Comparison of ENCODE assay signal across 26 mouse cellular contexts in genomic region chr7:140247216-140247615, GRCm38 (mm10). TPM values are rescaled to one million over a fixed set of nuclear protein-coding genes. Genes with fewer than 3 reads are reported as not detected.
"Had no signal": no experiment of that assay in that cellular context is flagged by ENCODE, and none has a peak within 500 bp of the region (broad histone marks: within the 10 kb centered on the region; RNA-seq: fewer than 3 reads in every experiment).

TSS of gene 5830411N06Rik (plus strand) at chr7:140247284.

- ATAC-seq: forebrain, embryonic 16.5 days; hindbrain, embryonic 16.5 days; inflammation-experienced regulatory T-cells, adult 6 months; intestine, postnatal 0 days had no signal

- H3K36me3 ChIP-seq: heart, embryonic 10.5 days; heart, embryonic 12.5 days; hindbrain, embryonic 10.5 days; hindbrain, embryonic 12.5 days; kidney, embryonic 15.5 days; limb, embryonic 10.5 days; limb, embryonic 12.5 days; liver, embryonic 13.5 days had no signal

- H3K4me3 ChIP-seq: gastrocnemius, adult 2 months; heart, embryonic 10.5 days; heart, embryonic 12.5 days; hindbrain, embryonic 10.5 days; hindbrain, embryonic 12.5 days; kidney, embryonic 15.5 days; layer of hippocampus, adult 2 months; left cerebral cortex, adult 2 months; limb, embryonic 10.5 days; limb, embryonic 12.5 days; liver, embryonic 13.5 days had no signal

- H3K9me3 ChIP-seq: heart, embryonic 10.5 days; kidney, embryonic 15.5 days; limb, embryonic 10.5 days; liver, embryonic 13.5 days had no signal

- H3K27me3 ChIP-seq: heart, embryonic 12.5 days; hindbrain, embryonic 12.5 days; kidney, embryonic 15.5 days; limb, embryonic 12.5 days; liver, embryonic 13.5 days had no signal

- H3K4me2 ChIP-seq: heart, embryonic 12.5 days; hindbrain, embryonic 12.5 days; hindbrain, embryonic 14.5 days; kidney, embryonic 15.5 days; limb, embryonic 12.5 days; liver, embryonic 11.5 days; liver, embryonic 13.5 days had no signal

- H3K4me1 ChIP-seq: heart, embryonic 10.5 days; heart, embryonic 12.5 days; hindbrain, embryonic 10.5 days; hindbrain, embryonic 12.5 days; kidney, embryonic 15.5 days; limb, embryonic 10.5 days; limb, embryonic 12.5 days; liver, embryonic 13.5 days had no signal

- DNase-seq: gastrocnemius, adult 2 months; gastrocnemius, postnatal 10 days; gastrocnemius, postnatal 25 days; heart, adult 18-20 months; heart, postnatal 10 days; heart, postnatal 4 days; kidney, postnatal 25 days; kidney, postnatal 4 days; liver; liver, embryonic 13.5 days had no signal

- H3K27ac ChIP-seq: gastrocnemius, adult 2 months; heart, embryonic 10.5 days; hindbrain, embryonic 10.5 days; hindbrain, embryonic 12.5 days; hindbrain, embryonic 14.5 days; kidney, embryonic 15.5 days; layer of hippocampus, adult 2 months; left cerebral cortex, adult 2 months; limb, embryonic 10.5 days; limb, embryonic 12.5 days; liver, embryonic 13.5 days had no signal

- H3K9ac ChIP-seq: heart, embryonic 12.5 days; hindbrain, embryonic 12.5 days; hindbrain, embryonic 14.5 days; kidney, embryonic 15.5 days; limb, embryonic 12.5 days; liver, embryonic 13.5 days had no signal

RNA-seq across cellular contexts. Expression of gene 5830411N06Rik, which starts in this region (rescaled TPM):
- polyA plus RNA-seq: forebrain, embryonic 16.5 days; heart, embryonic 10.5 days; heart, embryonic 12.5 days; heart, embryonic 14.5 days; hindbrain, embryonic 10.5 days; hindbrain, embryonic 12.5 days; hindbrain, embryonic 14.5 days; hindbrain, embryonic 16.5 days; intestine, postnatal 0 days; kidney, embryonic 15.5 days; limb, embryonic 10.5 days; limb, embryonic 12.5 days; liver, embryonic 11.5 days; liver, embryonic 13.5 days had no signal
